Mouse (Mus musculus): ENCODE data around the gene Chchd3.

Gene Chchd3

GRCm38 (mm10) chr6:33004607-33005006 lies 55.5 kb downstream of the Chchd3 start:
- no peak for DNase-seq (ENCODE audit: low spot score in 2 of 2)

- no peak for DNase-seq (ENCODE audit: low spot score in 2 of 2)
These were observed 57.1 kb downstream of the Chchd3 start for GRCm38 (mm10) chr6:33002988-33003387.

- DNase-seq (ENCODE audit: low spot score in 2 of 2) = no peak
These were observed 58.8 kb downstream of the Chchd3 start for GRCm38 (mm10) chr6:33001271-33001670.

- no peak for DNase-seq (ENCODE audit: low spot score in 2 of 2)
These were observed 63.5 kb downstream of the Chchd3 start for GRCm38 (mm10) chr6:32996597-32996996.

GRCm38 (mm10) chr6:32993847-32994246 lies 66.2 kb downstream of the Chchd3 start:
- DNase-seq (ENCODE audit: low spot score in 2 of 2) = no peak

GRCm38 (mm10) chr6:32990061-32990633 lies 69.9 kb downstream of the Chchd3 start:
- DNase-seq (ENCODE audit: low spot score in 2 of 2) = no peak

GRCm38 (mm10) chr6:32988561-32988960 lies 71.5 kb downstream of the Chchd3 start:
- DNase-seq (ENCODE audit: low spot score in 2 of 2) = no peak

GRCm38 (mm10) chr6:32983876-32984275 lies 76.2 kb downstream of the Chchd3 start:
- no peak for DNase-seq (ENCODE audit: low spot score in 2 of 2)

- DNase-seq (ENCODE audit: low spot score in 2 of 2) = no peak
These were observed 78.8 kb downstream of the Chchd3 start for GRCm38 (mm10) chr6:32981253-32981652.

- no peak for DNase-seq (ENCODE audit: low spot score in 2 of 2)
These were observed 81.2 kb downstream of the Chchd3 start for GRCm38 (mm10) chr6:32978811-32979210.

GRCm38 (mm10) chr6:32971926-32972325 lies 88.1 kb downstream of the Chchd3 start:
- DNase-seq (ENCODE audit: low spot score in 2 of 2) = no peak

- DNase-seq (ENCODE audit: low spot score in 2 of 2) = no peak
These were observed 91.1 kb downstream of the Chchd3 start for GRCm38 (mm10) chr6:32968971-32969370.

GRCm38 (mm10) chr6:32962048-32962447 lies 98.0 kb downstream of the Chchd3 start:
- no peak for DNase-seq (ENCODE audit: low spot score in 2 of 2)

- DNase-seq (ENCODE audit: low spot score in 2 of 2) = no peak
These were observed 98.6 kb downstream of the Chchd3 start for GRCm38 (mm10) chr6:32961477-32961876.

GRCm38 (mm10) chr6:32959816-32960550 lies 100.1 kb downstream of the Chchd3 start:
- DNase-seq (ENCODE audit: low spot score in 2 of 2) = no peak

- no peak for DNase-seq (ENCODE audit: low spot score in 2 of 2)
These were observed 104.6 kb downstream of the Chchd3 start for GRCm38 (mm10) chr6:32955481-32955880.

- no peak for DNase-seq (ENCODE audit: low spot score in 2 of 2)
These were observed 109.1 kb downstream of the Chchd3 start for GRCm38 (mm10) chr6:32950973-32951372.

- no peak for DNase-seq (ENCODE audit: low spot score in 2 of 2)
These were observed 110.4 kb downstream of the Chchd3 start for GRCm38 (mm10) chr6:32949702-32950101.

- DNase-seq (ENCODE audit: low spot score in 2 of 2) = no peak
These were observed 112.8 kb downstream of the Chchd3 start for GRCm38 (mm10) chr6:32947225-32947624.

- DNase-seq (ENCODE audit: low spot score in 2 of 2) = no peak
These were observed 115.1 kb downstream of the Chchd3 start for GRCm38 (mm10) chr6:32944956-32945355.

GRCm38 (mm10) chr6:32943651-32944050 lies 116.4 kb downstream of the Chchd3 start:
- DNase-seq (ENCODE audit: low spot score in 2 of 2) = no peak

- DNase-seq (ENCODE audit: low spot score in 2 of 2) = no peak
These were observed 119.8 kb downstream of the Chchd3 start for GRCm38 (mm10) chr6:32940299-32940698.

GRCm38 (mm10) chr6:32937643-32938042 lies 122.4 kb downstream of the Chchd3 start:
- no peak for DNase-seq (ENCODE audit: low spot score in 2 of 2)

- DNase-seq (ENCODE audit: low spot score in 2 of 2) = no peak
These were observed 123.3 kb downstream of the Chchd3 start for GRCm38 (mm10) chr6:32936794-32937193.

Measured in spleen, postnatal 36 days (tissue).